Mouse (Mus musculus) intestine, postnatal 0 days (tissue): Measurements from ENCODE around the gene Ephx4. TPM values are rescaled to one million over a fixed set of nuclear protein-coding genes. Genes with fewer than 3 reads are reported as not detected.

Experiments used
- ATAC-seq: fragments of 200-750 bp; cut with Nextera tagmentation; 2 replicates; pipeline ENCODE4 v1.8.0; 2017; ENCODE audit warnings: mild to moderate bottlenecking, moderate TSS enrichment, moderate library complexity
- H3K27ac ChIP-seq: fragments of 300-500 bp; sonication (generic); 2 replicates; pipeline ENCODE4 v1.5.1; 2014; ENCODE audit warnings: mild to moderate bottlenecking, low read depth, low read length, moderate library complexity
- H3K27me3 ChIP-seq: fragments of 300-500 bp; sonication (generic); replicated peaks from 2 replicates; pipeline ENCODE4 v1.6.1; 2014; ENCODE audit warnings: low read length, mixed read lengths; ENCODE audit not compliant: control insufficient read depth, insufficient read depth
- H3K36me3 ChIP-seq: fragments of 300-500 bp; sonication (generic); 2 replicates; pipeline ENCODE4 v1.6.1; 2014; ENCODE audit warnings: mild to moderate bottlenecking, moderate library complexity; ENCODE audit not compliant: control insufficient read depth, insufficient read depth
- H3K4me1 ChIP-seq: fragments of 300-500 bp; sonication (generic); replicated peaks from 2 replicates; pipeline ENCODE4 v1.6.1; 2014; ENCODE audit warnings: antibody characterized with exemption, low read length, mixed read lengths; ENCODE audit not compliant: control insufficient read depth, insufficient read depth
- H3K4me2 ChIP-seq: fragments of 300-500 bp; sonication (generic); replicated peaks from 2 replicates; pipeline ENCODE4 v1.6.1; 2014; ENCODE audit warnings: low read depth, mild to moderate bottlenecking, moderate library complexity
- H3K4me3 ChIP-seq: fragments of 300-500 bp; sonication (generic); 2 replicates; pipeline ENCODE4 v1.5.1; 2014; ENCODE audit warnings: low read depth, low read length
- H3K9ac ChIP-seq: fragments of 300-500 bp; sonication (generic); 2 replicates; pipeline ENCODE4 v1.6.1; 2014; ENCODE audit warnings: mild to moderate bottlenecking, low read depth, low read length
- H3K9me3 ChIP-seq: fragments of 300-500 bp; sonication (generic); 2 replicates; pipeline ENCODE4 v1.6.1; 2016; ENCODE audit warnings: mixed run types; ENCODE audit not compliant: control insufficient read depth
- CTCF ChIP-seq: sonication (generic); IDR thresholded peaks from 2 replicates; pipeline ENCODE4 v1.5.1; 2016; ENCODE audit warnings: low read depth, mild to moderate bottlenecking, control low read depth, antibody characterized with exemption, moderate library complexity
- WGBS: fragments of 180-500 bp; shearing (Covaris S2); extraction: QIAGEN DNeasy Blood & Tissue Kit; methylation state at CpG from one replicate; pipeline ENCODE4 v1.1.7; 2014; 5-methylcytosine and 5-hydroxymethylcytosine counted together
- polyA plus RNA-seq: library from polyadenylated mRNA; unstranded; fragments of >200 nt; fragmentation: Nextera tagmentation; extraction: Ambion mirVana; gene quantifications from 2 replicates; pipeline ENCODE4 v1.2.1, GENCODE M21; 2015

The Ephx4 gene
- polyA plus RNA-seq, 1 experiment from 2014 or later = 0.70 TPM

DNA sequence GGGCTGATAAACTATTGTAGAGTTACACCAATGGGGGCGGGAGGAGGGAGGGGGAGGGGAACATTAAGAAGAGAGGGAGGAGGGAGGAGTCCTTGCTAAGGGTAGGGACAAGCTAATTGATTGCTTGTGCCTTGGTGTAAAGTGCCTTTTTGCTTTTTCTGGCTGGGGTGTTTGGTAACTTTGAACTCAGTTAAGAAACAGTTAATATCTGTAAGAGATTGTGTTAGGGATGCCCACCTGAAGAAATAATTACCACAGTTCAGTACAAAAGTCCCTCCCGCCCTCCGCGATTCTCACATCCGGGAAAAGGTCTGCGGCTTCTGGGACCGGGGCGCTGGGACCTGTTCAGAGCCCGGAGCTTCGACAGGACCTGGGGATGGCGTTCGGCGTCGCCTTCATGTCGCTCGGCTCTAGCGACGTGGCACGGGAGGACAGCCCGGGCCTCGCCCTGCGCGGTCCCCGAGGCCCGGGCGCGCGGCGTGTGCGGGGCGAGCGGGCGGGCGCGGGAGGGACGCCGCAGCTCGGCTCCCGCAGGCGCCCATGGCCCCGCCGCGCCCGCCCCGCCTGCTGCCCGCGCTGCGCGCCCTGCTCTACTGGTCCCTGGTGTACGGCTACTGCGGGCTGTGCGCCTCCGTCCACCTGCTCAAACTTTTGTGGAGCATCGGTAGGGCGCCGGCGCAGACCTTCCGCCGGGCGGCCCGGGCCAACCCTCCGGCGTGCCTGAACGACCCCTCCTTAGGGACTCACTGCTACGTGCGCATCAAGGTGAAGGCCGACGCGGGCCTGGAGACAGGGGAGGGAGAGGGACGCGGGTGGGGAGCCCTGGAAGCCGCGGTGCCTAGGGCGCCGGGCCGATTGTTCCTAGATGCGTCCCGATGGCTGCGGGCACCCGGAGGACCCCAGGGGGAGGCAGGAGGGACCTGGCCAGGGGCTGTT lies 743 bp downstream of the Ephx4 start:
- Histone ChIP-seq H3K4me3 (peak overlapping the region; percentile 50), H3K9ac (peak overlapping the region; percentile 40; the same call in 1 of the 2 replicates), H3K27ac (no peak overlapping the region), H3K4me1 (no peaks in the 10 kb centered on the region), H3K36me3 (no peaks in the 10 kb centered on the region), H3K27me3 (peaks cover 32% of the 10 kb centered on the region), H3K9me3 (no peaks in the 10 kb centered on the region), H3K4me2 (peak overlapping the region; percentile 96)
- WGBS = under 1% methylated on average over 80 of the region's 80 CpGs
- TF ChIP-seq CTCF = no peak
- peak; percentile 56; the same call in 1 of the 2 replicates for ATAC-seq

DNA sequence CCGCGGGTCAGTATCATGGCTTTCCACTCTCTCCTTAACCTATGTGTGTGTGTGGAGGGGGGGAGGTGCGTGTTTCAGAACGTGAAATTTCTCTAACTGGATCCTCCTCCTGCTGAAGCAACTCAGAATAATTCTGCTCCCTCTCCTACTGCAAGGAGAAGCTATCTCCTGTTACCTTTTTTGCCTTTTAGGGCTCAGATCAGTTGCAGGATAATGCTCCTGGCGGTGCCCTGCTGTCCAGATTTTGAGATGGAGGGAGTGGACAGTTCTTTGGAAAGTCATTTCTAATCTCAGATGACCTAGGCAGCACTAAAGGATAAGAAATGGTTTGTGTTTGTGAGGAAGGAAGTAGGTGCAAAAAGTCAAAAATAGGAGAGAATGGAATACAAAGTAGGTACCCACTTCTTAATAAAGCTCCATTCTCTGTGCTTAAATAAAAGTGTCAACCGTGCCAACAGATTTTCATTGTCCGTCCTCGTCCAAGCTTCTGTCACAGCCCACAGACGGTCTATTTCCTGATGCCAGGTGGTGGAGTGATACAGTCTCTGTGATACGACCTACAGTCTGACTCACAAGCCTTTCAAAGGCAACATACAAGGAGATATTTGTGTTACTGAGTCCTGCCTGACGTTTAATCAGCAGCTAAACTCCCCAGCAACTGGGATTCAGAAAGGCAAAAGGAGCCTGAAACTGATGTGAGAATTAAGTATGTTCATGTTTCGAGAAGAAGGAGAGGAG lies 1.6 kb downstream of the Ephx4 start:
- no peak overlapping the region for H3K27ac ChIP-seq
- no peak for TF ChIP-seq CTCF
- no peak for ATAC-seq
- H3K4me1 ChIP-seq = no peaks in the 10 kb centered on the region
- WGBS = 38% methylated on average over 12 of the region's 12 CpGs
- H3K9ac ChIP-seq = peak overlapping the region; percentile 40; the same call in 1 of the 2 replicates
- peaks cover 32% of the 10 kb centered on the region for H3K27me3 ChIP-seq
- no peaks in the 10 kb centered on the region for H3K9me3 ChIP-seq
- peak overlapping the region; percentile 50 for H3K4me3 ChIP-seq
- H3K4me2 ChIP-seq = peak overlapping the region; percentile 96
- H3K36me3 ChIP-seq = no peaks in the 10 kb centered on the region

GRCm38 (mm10) chr5:107405361-107405760 lies 2.8 kb downstream of the Ephx4 start:
- 87% methylated on average over 4 of the region's 4 CpGs for WGBS
- no peak overlapping the region for H3K9ac ChIP-seq
- no peak overlapping the region for H3K4me3 ChIP-seq
- H3K4me1 ChIP-seq = no peaks in the 10 kb centered on the region
- no peak for TF ChIP-seq CTCF
- no peaks in the 10 kb centered on the region for H3K9me3 ChIP-seq
- no peak overlapping the region for H3K27ac ChIP-seq
- ATAC-seq = no peak
- H3K27me3 ChIP-seq = peaks cover 32% of the 10 kb centered on the region
- no peaks in the 10 kb centered on the region for H3K36me3 ChIP-seq
- no peak overlapping the region for H3K4me2 ChIP-seq

GRCm38 (mm10) chr5:107410305-107410704 lies 7.8 kb downstream of the Ephx4 start:
- Histone ChIP-seq H3K4me3 (no peak overlapping the region), H3K9me3 (no peaks in the 10 kb centered on the region), H3K27me3 (0 out of 2 replicates have a peak, but pooled peaks cover under 1% of the 10 kb centered on the region), H3K36me3 (no peaks in the 10 kb centered on the region), H3K4me2 (no peak overlapping the region), H3K4me1 (no peaks in the 10 kb centered on the region), H3K9ac (no peak overlapping the region), H3K27ac (no peak overlapping the region)
- no peak for ATAC-seq
- TF ChIP-seq CTCF = no peak
- 97% methylated on average over 1 of the region's 1 CpGs for WGBS

- H3K4me2 ChIP-seq = no peak overlapping the region
- no peaks in the 10 kb centered on the region for H3K36me3 ChIP-seq
- no peaks in the 10 kb centered on the region for H3K9me3 ChIP-seq
- H3K27me3 ChIP-seq = no peaks in the 10 kb centered on the region
- no peak overlapping the region for H3K27ac ChIP-seq
- no peak for ATAC-seq
- no peak overlapping the region for H3K4me3 ChIP-seq
- no peak overlapping the region for H3K9ac ChIP-seq
- 67% methylated on average over 4 of the region's 4 CpGs for WGBS
- no peaks in the 10 kb centered on the region for H3K4me1 ChIP-seq
- TF ChIP-seq CTCF = no peak
Measured at GRCm38 (mm10) chr5:107411326-107411725, 8.8 kb downstream of the Ephx4 start.

- H3K9me3 ChIP-seq = no peaks in the 10 kb centered on the region
- no peaks in the 10 kb centered on the region for H3K27me3 ChIP-seq
- H3K9ac ChIP-seq = no peak overlapping the region
- 0 out of 2 replicates have a peak, but pooled peaks have one; percentile 11 for TF ChIP-seq CTCF
- H3K36me3 ChIP-seq = no peaks in the 10 kb centered on the region
- ATAC-seq = no peak
- H3K4me2 ChIP-seq = no peak overlapping the region
- no peak overlapping the region for H3K27ac ChIP-seq
- no peaks in the 10 kb centered on the region for H3K4me1 ChIP-seq
- 88% methylated on average over 2 of the region's 2 CpGs for WGBS
- no peak overlapping the region for H3K4me3 ChIP-seq
Measured at GRCm38 (mm10) chr5:107412285-107412684, 9.7 kb downstream of the Ephx4 start.
